Mouse (Mus musculus) megakaryocyte, embryonic 14.5 days (primary cell): ENCODE results near the gene Fam107b.

Source experiments
- FLI1 ChIP-seq: IDR thresholded peaks from 2 replicates; pipeline ENCODE4 v1.6.1; 2012; ENCODE audit warnings: low read length, inconsistent platforms, mixed read lengths
- GATA1 ChIP-seq: IDR thresholded peaks from 3 replicates; pipeline ENCODE4 v1.6.1; 2012; ENCODE audit warnings: mixed read lengths, low read length, inconsistent platforms, borderline replicate concordance

GRCm38 (mm10) chr2:3737917-3738694 lies 167.8 kb downstream of the Fam107b start:
- no peak for TF ChIP-seq GATA1
- no peak for TF ChIP-seq FLI1
